Mouse (Mus musculus): ENCODE data around the gene Mboat2. TPM values are rescaled to one million over a fixed set of nuclear protein-coding genes. Genes with fewer than 3 reads are reported as not detected.

Mboat2 gene
- polyA plus RNA-seq, 1 experiment from 2014 or later = 4.8 TPM

- DNase-seq (ENCODE audit: low spot score) = no peak
Observed at GRCm38 (mm10) chr12:24898226-24898625, 67.5 kb downstream of the Mboat2 start.

- no peak for DNase-seq (ENCODE audit: low spot score)
Observed at GRCm38 (mm10) chr12:24899636-24900035, 69.0 kb downstream of the Mboat2 start.

DNA sequence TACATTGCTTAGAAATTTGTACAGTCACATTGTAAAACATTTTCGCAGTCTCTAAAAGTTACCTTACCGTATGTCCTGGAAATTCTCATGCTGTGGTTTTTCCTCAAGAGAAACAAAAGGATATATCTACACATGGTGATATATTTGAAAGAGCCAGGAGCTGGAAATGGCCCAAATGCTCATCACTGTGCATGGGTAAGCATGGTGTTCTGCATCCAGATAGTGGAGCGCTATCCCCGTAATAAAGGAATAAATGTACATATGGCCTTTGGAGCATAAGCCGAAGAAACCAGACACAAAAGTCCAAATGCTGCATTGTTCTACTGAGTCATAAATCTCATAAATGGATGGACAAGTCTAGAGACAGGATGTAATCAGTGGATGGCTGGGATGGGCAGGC is 72.1 kb downstream of the Mboat2 start:
- no peak for DNase-seq (ENCODE audit: low spot score)

DNA sequence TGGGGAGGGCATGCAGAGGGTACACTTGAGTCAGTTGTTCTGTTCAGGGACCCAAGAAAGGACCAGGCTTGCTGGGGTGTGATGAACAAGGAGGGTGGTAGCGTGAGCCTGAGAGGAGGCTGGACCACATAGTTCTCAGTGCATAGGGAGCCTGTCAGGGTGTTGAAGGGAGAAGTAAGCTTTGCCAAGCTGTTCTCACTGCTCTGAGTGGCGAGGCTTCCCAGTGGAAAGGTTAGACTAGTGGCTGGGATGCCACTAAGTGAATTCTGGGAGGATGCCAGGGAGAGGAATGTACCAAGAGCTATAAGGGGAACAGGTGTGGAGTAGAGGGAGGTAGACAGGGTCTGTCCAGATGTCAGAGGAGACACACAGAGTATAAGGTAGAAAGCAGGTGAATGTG is 77.2 kb downstream of the Mboat2 start:
- DNase-seq (ENCODE audit: low spot score) = no peak

DNA sequence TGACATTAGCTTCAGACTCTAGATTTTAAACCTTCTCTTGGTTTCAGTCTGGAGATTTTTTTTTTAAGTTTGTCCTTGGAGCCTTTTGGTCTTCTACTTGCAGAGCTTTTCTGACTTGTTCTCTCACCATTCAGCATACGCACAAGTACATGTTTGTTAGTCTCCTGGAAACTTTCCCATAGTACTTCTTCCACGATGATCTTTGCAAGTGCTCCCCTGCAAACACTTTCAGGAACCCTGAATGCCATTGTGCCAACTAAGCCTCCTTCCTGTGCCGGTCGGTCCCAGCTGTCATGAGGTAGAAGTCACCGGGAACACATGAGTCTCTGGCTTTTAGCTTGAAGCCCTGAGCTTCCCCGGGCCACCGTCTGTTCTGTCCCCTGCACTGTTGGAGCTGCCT is 79.0 kb downstream of the Mboat2 start:
- no peak for DNase-seq (ENCODE audit: low spot score)

- DNase-seq (ENCODE audit: low spot score) = no peak
Observed at GRCm38 (mm10) chr12:24912174-24912573, 81.5 kb downstream of the Mboat2 start.

GRCm38 (mm10) chr12:24912876-24913275 is 82.2 kb downstream of the Mboat2 start:
- no peak for DNase-seq (ENCODE audit: low spot score)

- DNase-seq (ENCODE audit: low spot score) = no peak
Observed at GRCm38 (mm10) chr12:24918575-24919262, 88.0 kb downstream of the Mboat2 start.

DNA sequence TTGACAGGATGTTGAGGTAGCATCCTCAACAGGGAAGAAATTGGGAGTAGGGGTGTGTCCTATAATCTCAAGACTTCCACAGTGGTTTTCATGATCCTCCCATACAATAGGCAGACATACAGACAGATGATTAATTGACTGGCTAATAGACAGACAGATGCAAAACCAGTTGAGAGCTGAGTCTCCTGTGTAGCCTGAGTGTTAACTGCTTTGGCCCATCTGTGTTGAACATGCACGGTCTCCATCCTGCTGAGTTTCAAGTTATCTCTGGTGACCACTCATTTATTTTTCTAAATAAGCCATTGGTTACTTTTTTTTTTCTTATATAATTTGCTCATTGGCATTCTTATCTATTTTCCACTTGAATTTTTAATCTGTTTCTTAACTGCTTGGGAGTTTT is 90.2 kb downstream of the Mboat2 start:
- no peak for DNase-seq (ENCODE audit: low spot score)

GRCm38 (mm10) chr12:24924003-24924402 is 93.3 kb downstream of the Mboat2 start:
- no peak for DNase-seq (ENCODE audit: low spot score)

- no peak for DNase-seq (ENCODE audit: low spot score)
Observed at GRCm38 (mm10) chr12:24925276-24925675, 94.6 kb downstream of the Mboat2 start.

DNA sequence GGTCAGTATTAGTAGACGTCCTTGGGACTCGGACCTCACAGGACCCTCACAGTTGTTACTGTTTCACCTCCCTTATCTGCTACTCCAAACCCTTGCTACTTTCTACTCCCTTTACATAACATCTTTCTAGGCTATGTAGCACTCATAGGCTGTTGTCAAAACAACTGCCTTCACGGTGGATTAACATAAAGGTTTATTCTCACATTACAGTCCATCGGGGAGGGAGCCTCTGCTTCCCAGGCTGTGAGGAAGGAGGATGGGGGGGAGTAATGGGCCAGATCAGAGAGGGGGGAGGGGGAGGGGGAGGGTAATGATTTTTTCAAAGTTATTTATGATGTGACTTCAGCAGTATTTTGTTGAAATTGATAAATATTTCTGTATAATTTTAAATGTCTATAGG is 95.0 kb downstream of the Mboat2 start:
- no peak for DNase-seq (ENCODE audit: low spot score)

- DNase-seq (ENCODE audit: low spot score) = no peak
Observed at GRCm38 (mm10) chr12:24928051-24928748, 97.5 kb downstream of the Mboat2 start.

DNA sequence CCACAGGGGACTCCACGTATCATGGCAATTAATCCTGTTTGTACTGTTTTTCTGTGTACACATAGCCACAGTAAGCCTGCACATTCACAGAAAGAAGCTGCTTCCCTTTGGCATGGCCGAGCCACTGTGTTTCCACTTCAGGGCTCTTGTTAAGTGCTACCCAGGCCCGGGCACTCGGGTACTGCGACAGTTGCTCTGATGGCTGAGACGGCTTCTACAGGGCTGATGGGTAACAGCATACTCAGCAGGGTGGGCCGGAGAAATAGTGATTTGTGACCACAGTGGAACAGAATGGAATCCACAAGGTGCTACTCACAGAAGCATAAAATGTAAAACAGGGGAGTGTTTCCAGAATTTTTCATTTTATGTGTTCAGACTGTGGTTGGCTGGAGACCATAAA is 98.4 kb downstream of the Mboat2 start:
- DNase-seq (ENCODE audit: low spot score) = no peak

DNA sequence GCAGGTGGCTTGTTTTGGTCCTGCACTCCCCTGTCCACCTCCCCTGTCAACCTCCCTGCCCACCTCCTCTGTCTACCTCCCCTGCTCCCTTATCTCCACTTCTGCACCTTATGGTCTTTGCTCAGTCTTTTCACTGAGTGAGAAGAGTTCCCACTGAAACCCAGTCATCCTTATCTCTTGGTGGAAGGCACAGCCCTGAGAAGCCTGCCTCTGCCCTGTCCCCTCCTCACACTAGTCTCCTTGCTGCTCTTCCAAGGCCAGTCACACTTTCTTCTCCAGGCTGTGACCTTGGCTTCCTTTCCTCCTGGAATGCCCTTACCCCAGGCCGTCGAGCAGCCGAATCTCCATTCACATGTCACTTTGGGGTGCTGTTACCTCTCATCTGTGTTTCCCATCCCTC is 100.1 kb downstream of the Mboat2 start:
- no peak for DNase-seq (ENCODE audit: low spot score)

DNA sequence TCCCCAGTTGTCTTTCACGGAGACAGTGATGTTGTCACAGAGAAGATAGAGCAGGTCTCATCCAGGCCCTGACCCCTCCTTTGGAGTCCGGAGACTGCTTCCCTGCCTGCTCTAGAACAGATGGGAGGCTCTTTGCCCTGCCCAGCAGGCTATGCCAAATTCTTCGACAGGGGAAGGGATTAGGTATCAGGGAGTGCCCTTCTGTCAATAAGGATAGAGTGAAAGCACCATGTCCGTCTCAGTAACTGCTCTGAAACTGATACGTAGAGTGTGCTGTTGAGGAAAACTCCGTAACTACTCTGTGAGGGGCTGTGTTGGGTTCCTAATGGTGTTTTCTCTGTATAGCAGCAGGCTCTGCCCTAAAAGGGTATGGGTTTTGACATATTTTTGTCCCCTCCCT is 101.4 kb downstream of the Mboat2 start:
- no peak for DNase-seq (ENCODE audit: low spot score)

GRCm38 (mm10) chr12:24933206-24933775 is 102.6 kb downstream of the Mboat2 start:
- DNase-seq (ENCODE audit: low spot score) = no peak

GRCm38 (mm10) chr12:24933996-24934395 is 103.3 kb downstream of the Mboat2 start:
- DNase-seq (ENCODE audit: low spot score) = no peak

- DNase-seq (ENCODE audit: low spot score) = no peak
Observed at GRCm38 (mm10) chr12:24936281-24936680, 105.6 kb downstream of the Mboat2 start.

DNA sequence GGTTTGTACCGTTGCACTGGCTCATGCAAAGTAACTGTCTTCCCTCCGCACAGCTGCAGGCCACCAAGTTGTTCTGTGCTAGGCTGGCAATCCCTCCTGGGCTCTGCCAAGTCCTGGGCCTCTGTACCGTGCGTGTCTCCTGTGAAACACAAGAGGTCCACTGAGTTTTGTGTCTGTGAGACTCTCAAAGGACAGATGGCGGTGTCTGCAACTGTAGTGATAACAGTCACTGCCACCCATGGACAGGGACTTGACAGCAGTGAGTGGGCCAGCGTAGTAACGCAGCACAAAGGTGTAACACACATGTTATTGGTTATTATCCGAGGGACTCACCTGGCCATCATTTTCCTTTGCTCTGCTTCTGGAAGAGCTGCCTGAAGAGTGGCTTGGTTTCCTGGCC is 108.7 kb downstream of the Mboat2 start:
- DNase-seq (ENCODE audit: low spot score) = no peak

DNA sequence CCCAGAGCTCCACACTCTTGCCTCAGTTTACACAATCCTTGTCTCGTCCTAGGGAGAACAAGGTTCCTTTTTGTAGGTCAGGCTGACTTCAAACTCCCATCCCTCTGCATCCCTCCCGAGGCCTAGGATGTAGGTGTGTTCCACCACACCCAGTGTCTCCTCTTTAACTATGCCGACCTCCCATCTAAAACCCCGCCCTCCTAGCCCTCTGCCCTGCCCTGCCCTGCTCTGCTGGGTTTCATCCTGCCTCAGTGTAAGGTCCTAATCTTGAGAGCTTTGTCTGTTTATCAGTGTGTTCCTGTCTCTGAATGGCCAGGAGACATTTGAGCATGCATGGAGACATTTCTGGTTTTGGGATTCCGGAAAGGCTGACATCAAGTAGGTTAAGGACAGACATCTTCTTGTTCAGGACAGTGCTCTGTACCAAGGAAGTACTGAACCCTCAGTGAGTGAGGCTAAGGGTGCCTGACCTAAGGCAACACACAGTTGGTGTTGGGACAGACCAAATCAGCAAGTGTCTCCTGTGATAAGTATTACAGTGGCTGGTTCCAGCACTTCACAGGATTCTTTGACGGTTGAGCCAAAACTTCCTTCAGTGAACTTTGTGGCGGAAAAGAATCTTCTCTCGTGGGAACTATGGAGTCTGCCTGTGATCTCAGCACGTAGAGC is 112.1 kb downstream of the Mboat2 start:
- no peak for DNase-seq (ENCODE audit: low spot score)

GRCm38 (mm10) chr12:24943427-24943826 is 112.7 kb downstream of the Mboat2 start:
- DNase-seq (ENCODE audit: low spot score) = no peak
